Mouse (Mus musculus) right cerebral cortex, postnatal 10 days (tissue): ENCODE results near the gene Trpc7.

Experiments used
- DNase-seq, 2 experiments: peaks; one replicate each; pipeline ENCODE4 v3.0.0; 2021; ENCODE audit warnings: low spot score in 2 of 2

Gene Trpc7

DNA sequence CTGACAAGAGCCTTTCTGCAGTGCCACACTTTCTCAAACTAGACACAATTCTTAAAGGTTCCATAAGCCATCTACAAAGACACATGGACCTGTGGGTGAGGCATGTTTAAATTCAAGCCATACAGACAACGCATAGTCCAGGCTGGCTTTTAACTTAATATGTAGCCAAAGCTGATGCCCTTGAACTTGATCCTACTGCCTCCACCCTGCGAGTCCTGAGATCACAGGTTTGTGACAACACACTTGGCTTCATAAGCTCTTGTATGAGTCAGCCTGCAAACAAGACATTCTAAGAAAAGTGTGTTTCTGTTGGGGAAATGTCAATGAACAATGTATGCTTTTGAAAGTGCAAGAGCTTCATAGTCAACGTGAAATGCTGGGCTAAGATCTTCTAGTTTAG is 102.9 kb downstream of the Trpc7 start:
- no peak for DNase-seq

DNA sequence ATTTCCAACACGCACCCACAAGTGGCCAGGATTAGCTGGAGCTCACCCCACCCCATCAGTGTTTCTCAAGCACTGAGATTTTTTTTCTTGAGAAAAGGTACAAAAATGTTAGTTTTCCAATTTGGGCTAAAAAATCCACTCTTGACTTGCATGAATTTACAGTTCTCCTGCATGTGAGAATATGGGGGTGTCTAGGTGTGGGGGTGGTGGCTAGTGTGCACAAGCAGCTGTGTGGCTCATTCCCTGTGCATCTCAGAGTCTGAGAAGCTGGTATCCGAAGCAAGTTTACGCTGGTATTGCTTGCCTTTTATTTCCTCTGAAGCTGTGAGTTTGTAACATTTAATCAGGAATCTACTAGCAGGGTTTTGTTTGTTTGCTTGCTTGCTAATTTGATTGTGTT is 105.1 kb downstream of the Trpc7 start:
- no peak for DNase-seq

DNA sequence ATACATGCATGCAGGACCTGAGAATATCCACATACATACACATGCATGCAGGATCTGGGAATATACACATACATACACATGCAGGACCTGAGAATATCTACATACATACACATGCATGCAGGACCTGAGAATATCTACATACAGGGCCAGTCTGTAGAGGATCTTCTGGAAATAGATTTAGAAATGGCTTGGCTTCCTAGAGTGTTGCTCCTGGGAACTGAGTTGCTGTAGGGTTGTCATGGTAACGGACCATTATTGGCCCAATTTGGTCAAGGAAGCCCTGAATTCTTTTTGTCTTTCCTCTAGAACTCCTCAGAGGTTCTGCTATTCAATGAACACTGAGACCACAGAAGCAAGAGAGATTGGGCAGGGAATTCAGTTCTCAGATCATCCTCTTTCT is 113.2 kb downstream of the Trpc7 start:
- DNase-seq = peak; percentile 41 to 79

DNA sequence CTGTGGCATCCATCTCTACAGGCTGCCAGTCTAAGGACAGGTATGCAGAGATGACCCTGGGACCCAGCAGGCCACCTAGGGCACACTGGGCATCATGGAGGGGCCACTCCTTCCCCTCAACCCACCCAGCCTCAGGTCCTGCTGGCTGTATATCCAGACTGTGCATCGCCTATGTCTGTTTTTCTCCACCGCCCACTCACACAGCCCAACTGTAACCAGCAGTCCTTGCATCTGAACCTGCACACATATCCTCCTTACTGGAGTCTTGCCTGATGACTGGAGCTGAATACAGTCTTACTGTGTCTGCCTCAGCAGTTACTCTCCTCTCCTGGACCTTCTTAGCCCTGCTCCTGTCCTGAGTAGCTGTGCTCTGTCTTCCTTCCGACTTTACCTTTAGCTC is 114.1 kb downstream of the Trpc7 start:
- peak; percentile 35 to 55 for DNase-seq

DNA sequence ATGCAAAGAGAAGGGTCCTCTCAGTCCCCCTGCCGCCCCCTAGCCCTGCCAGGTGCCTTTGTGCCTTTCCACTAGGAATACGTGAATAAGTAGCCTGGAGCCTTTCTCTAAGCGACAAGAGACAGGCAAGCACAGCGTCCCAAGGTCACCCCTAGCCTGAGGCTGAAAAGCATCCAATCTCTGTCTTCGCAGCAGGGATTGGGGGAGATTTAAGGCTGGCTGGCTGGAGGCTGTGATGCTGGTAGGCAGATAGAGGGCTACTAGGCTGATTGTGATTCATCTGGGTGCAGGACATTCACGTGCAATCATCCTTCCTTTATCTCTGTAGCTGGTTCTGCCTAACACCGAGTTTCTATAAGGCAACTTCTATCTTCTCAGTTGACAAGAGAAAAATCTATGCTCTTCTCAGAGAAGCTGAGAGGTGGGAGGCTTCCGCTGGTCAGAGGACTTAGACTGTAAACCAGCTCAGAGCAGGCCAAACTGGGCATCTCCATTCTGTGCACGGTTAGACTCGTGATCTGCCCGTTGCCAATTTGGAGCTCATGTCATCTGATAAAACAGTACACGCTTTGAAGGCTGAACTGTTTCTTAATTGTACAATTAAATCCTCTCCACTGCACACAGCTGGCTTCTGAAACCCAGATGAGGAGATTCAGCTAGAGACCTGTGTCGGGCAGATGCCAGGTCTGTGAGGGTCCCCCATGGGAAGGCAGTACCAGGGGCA is 114.9 kb downstream of the Trpc7 start:
- peak in 1 of 2 experiments; percentile 54 for DNase-seq

DNA sequence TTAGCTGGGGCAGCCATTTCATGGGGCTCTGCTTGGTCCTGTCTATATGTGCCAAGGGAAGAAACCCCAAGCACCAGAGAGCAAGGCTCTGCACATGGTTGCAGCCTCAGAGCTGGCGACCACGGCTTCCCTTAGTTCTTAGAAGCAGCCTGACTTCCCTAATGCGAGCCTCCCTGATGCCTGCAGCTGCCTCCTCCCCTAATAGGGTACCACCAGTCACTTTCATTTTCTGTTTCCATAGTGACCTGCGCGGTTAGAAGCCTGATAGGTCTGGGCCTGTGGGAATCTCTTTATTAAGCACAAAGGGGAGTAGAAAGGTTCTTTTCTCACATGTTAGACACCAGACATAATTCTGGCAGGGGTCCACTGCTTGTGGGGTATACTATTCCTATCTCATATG is 121.5 kb downstream of the Trpc7 start:
- no peak for DNase-seq

DNA sequence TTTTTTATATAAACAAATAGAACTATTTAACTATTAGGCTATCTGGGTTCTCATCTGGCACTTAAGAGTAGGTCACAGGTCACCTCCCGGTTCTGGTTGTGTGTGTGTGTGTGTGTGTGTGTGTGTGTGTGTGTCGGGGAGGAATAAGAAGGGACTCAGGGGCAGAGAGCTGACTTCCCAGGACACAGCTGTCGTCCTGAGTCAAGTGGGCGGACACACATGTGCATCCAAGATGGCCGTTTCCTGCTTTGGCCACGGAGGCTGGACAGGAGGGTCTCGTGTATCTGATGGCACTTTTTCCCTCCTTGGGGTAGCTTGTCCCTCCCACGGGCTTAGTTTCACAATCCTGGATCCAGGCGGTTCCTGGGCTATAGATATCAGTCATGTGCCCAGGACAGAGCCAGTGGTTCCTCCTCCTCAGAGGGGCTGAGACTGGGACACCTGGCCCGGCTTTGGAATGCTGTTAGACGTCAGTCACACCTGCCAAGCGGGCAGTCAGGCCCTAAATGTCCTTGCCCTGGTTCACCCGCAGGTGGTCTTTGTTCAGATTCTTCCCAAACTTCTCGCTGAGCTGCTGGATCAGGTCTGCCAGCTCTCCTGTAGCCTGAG is 122.4 kb downstream of the Trpc7 start:
- DNase-seq = no peak

DNA sequence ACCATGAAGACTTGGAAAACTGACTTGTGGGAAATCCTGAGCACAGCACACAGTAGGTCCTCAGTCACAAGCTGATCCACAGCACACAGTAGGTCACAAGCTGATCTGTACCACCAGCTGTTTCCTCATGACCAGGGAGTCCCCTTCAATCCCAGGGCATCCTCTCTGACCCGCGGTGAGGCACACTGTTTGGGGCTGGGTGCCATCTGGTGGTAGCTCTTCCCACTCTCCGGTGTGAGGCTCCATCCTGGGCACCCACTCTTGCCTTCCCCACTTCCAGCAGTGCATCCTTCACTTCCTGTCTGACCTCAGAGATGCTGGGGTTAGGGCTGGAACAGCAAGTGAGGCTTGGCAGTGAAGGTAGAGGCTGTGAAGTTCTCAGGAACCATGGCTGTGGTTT is 123.2 kb downstream of the Trpc7 start:
- no peak for DNase-seq

DNA sequence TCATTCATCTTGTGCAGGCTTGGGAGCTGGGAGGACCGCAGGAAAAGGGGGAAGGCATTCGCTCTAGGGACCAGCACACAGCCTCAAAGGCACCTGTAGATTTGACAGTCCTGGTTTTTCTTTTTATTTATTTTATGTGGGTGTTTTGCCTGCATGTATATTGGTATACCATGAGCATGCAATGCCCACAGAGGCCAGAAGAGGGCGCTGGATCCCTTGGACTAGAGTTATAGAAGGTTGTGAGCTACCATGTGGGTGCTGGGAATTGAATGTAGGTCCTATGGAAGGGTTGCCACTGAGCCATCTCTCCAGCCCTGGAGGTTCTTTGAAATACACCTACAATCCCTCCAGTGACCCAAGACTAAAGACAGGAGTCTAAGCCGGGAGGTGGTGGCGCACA is 125.0 kb downstream of the Trpc7 start:
- DNase-seq = no peak

DNA sequence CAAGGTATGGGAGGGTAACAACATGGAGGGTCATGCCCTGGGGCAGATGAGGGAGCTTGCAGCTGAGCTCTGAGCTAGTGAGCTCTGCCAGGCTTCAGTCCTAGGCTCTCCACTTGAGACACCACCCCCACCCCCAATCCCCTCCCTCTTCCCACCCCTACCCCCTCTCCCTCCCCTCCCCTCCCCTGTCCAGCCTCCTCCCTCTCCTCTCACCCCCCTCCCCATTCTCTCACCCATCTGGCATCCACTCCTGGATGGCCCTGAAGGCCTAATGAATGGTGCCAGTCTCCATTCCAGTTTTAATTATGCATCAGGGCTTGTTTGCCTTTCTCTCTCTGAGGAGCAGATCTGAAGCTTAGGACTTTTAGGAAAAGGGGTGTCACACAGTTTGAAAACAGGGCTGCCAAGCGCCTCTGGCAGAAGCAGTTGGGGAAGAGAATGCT is 125.6 kb downstream of the Trpc7 start:
- peak; percentile 40 to 54 for DNase-seq

DNA sequence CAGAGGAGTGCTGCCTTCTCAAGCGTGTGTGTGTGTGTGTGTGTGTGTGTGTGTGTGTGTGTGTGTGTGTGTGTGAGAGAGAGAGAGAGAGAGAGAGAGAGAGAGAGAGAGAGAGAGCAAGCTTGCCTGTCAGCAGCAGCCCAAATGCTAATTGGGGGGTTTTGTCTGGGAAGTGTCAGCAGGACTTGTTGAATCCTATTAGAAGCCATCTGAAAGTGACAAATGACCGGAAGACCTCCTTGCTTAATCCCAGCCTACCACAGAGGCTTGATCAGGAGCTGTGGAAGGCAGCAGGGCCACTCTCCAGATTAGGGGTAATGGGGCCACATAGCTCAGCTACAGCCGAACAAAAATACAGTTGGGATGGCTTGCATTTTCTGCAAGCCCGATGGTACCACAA is 126.4 kb downstream of the Trpc7 start:
- no peak for DNase-seq

DNA sequence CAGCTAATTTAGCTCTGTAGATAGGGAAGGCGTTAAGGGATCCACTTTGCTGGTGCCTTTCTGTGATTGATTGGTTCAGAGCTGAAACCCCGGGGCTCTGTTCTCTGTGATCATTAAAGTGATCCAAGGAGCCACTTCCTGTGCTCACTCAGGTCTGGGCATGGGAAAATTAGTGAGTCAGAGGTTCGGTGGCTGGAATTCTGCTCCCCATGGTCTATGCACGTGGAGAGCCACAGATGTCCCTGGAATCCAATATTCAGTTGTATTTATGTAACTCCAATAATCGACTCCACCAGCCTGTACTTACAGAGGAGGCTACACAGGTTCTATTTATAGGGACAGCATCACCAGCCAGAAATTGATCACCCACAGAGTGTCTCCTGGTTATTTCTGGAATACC is 129.6 kb downstream of the Trpc7 start:
- DNase-seq = no peak

DNA sequence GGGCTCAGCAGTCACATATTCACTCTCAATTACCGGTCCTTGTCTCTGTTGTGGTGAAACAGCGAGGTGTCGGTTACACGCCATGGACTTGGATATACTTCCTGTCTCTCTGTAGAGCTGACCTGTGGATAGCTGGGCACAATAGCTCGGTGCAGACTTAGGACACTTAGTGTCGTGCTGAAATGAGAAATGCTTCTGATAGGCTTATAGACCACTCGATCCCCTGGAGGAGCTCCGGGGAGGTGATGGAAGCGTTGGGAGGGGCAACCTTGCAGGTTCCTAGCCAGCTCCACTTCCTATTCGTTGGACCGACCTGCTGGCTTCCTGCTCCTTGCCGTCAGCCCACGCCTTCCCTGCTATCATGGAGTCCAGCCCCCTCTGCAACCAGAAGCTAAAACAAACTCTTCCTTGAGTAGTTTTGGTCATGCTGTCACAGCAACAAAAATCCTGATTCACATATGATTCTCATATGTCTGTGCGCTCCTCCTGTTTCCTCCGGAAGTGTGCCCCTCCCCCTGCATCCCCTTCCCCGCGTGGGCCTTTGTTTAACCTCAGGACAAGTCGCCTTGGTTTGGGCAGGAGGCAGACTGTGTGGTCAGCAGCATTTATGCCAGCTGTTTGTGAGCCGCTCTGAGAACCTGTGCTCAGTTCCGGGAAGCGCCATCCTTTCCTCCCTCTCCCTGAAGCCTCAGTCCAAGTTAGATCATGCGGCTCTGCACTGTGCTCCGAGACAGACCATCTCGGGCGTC is 130.3 kb downstream of the Trpc7 start:
- DNase-seq = no peak

DNA sequence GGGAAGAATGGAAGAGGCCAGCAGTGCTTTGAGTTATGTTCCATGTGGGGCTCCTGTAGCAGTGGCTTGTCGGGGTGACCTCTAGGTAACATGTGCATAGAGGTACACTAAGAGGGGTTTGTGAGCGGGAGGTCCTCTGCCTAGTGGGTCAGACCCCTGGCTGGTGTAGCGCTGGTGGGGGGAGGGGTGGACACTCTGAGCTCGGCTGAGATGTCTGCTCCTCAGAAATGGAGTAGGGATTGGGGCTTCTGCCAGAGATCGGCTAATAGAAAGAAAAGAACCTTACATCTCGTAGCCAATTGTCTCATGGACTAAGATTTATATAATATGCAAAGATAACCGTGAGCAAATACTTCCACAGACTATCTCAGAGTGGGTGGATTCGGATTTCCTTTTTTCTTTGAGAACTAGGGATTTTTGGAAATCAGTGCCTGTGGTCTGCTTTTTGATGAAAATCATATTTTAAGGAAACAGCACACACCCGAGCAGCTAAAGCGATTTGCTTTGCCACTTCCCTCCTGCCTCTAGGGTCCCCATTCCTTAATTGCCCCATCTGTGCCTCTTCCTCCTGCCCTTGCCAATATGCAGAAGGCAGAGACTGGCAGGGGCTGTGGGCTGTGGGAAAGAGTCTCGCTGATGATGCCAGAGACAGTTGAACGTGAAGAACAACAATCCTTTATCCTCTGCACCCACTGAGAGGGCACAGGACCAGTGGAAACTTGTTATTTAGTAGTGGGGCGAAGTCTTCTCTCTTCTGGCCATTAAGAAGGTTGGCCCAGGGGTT is 133.2 kb downstream of the Trpc7 start:
- DNase-seq = no peak

DNA sequence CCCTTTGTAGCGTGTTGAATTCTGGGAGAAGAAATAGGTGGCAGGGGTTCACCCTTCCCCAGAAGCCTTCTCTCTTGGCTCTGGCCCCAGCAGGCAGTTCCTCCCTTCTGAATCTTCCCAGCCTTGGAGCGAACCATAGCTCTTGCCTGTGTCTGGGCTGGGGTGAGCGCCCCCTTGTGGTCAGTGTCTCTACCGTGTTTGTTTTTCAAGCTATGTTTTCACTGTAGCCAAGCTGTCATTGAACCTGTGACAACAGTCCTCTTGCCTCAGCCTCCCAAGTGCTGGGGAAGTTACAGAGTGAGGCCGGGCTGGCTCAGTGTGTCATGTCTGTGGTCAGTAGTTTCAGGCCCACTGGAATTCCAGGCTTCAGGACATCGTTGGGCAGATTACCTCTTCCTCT is 137.3 kb downstream of the Trpc7 start:
- DNase-seq = peak; percentile 65 to 82

DNA sequence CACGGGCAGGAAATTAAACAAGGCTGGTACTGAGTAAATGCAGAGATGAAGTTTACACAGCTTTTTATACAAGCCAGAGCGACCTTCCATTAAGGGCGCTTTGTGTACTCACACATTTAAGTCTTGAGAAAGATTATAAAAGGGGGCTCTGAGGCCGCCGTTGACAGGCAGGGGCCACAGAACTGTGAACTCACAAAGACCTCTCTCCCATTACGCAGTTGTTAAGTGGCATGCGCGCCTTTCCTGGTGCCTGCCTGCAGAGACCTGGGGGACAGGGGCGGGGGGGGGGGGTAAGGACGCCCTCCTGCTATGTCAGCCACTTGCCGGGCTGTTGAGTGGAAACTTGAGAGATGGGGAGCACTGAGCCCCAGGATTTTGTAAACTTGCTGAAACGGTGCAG is 138.6 kb downstream of the Trpc7 start:
- DNase-seq = no peak

DNA sequence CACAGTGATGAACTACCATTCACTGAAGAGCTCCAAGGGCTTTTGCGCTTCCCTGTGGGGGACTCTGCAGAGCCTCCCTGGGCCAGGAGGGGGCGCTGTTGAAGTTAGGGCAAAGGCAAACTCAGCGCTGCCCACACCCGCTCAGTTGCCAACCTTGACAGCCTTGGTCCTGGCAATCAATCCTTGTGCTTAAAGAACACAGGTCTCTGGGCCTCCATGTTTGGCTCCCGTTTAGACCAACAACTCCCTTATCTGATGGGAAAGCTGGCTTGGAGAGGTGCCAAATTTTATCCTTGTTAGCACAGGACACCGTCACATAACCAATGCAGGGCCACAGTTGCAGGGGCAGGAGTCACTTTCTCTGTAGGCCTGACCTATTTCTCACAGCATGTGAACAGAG is 139.9 kb downstream of the Trpc7 start:
- peak in 1 of 2 experiments; percentile 38 for DNase-seq

DNA sequence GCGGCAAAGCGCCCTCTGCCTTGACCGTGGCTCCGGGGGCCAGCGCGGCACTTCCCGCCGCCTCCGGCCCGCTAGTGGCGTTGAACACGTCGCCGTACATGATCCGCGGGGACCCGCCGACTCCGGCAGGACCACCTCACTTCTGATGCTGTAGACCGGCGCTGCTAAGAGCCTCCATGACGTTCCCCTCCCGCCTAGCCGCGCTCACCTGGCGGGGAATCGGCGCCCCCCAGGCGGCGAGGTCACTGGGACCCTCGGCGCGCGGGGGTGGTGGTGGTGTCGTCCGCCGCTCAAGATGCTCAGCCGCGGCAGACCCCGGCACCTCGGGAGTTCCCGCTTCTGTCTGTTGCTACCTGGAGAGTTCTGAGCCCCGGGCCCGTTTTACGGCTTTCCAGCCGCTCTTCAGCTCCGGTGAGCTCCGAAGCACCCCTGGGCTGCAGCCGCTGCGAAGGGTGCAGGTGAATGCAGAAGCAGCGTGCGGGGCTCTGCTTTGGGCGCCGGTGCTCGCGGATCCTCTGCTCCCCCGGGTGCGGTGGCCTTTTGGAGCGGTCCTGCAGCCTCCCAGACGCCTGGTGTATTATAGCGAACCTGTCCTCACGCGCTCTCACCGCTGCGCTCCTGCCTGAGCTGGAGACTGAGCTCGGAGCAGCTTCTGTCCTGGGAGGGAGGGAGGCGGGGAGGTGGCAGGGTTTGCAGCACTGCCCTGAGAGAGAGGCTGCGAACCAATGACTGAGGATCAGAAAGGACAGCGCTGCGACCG is 142.4 kb downstream of the Trpc7 start, which contains the start of gene Gm45623:
Gm45623 (minus strand) TSS at position 636 of the 760 bp plus-strand sequence.
- no peak for DNase-seq

DNA sequence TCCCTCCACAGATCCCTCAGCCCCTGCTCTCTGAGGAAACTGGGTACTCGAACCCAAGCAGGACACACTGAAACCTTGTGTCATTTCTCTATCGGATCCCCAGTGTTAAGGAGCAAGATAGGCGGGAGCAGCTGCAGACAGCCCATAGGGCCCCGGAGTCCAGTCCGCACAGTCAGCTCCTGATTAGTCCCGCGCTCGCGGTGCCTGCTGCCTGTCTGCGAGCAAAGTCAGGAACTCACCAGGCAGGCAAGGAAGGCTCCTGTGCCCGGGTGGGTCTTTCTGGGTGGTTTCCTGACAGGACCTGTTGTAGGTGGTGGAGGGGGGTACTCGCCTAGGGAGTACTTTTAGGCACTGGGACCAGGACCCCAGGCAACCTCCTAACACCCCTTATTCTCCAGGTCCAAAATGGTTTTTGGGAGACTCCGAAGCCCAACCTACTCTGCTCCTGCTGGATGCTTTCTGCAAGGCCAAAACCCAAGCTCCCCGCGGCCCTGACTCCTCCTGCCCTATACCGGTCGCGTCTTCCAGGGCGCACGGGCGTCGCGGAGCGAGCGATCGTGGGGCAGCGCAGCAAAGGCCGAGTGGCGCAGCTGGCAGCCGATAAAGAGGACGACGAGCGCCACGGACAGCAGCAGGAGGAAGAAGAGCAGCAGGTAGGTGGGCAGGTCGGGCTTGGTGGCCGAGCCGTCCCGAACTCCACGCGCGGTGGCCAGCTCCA is 143.2 kb downstream of the Trpc7 start:
- no peak for DNase-seq

DNA sequence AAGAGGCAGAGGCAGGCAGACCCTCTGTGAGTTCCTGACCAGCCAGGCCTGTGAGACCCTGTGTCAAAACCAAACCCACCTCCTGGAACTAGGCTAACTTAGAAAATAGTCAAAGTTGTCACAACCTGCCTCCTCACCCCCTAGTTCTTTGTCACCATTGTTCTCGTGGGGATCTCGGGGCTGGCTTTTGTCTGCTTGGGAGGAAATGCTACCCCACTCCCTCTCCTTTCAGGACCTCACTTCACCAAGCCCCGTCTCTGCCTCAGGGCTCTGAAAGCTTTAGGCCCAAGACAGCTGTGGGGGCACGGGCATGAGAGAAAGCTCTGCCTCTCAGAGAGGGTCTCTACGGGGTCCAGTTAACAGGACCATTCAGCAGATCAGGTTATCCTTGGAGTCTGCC is 144.0 kb downstream of the Trpc7 start:
- no peak for DNase-seq

DNA sequence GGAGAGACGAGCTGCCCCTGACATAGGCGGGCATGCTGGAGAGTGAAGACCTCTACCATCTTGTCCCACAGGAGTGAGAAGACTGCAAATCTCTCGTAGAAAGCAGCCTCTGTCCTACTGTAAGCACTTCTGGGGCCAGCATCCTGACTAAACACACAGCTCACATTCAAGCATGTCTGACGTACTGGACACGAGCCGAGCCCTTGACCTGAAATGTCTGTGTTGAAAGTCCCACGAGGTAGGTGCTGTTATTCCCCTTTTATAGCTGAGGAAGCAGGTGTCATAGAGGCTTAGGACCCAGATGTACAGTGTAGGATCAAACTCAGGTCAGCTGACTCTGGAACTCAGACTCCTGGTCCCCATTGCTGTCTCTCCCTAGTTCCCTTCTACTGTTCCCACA is 146.4 kb downstream of the Trpc7 start:
- DNase-seq = no peak
